Mouse (Mus musculus): Measurements from ENCODE around the gene Dynlrb1.

DNA sequence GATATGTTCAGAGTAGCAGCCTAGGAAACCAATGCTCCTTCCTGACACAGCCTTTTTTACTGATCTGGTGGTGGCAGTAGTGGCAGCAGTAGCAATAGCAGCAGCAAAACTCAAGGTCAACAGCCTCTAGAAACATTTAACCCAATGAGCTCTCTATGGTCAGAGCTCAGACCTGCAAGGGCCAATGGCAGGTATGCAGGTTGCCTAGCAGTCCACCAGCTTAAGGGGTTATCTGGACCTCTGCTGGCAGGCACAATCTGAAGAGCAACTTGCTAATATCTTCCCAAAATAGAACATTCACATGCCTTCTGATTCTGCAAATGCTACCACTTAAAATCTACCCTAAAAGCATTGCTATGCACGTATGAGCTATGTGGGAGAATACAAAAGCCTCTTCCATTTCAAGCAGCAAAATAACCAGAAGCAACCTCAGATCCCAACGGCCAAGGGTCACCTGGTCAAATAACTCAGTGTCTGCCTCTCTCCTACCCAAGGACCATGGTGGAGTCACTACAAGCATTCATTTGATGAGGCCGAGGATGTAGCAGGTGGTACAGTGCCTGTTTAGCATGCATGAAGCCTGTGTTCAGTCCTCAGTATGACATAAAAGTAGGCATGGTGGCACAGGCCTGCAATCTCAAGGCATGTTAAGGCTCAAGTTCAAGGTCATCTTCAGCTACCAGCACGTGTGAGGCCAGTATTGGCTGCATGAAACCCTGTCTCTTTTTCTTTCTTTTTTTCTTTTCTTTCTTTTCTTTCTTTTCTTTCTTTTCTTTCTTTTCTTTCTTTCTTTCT, 51.3 kb downstream of the Dynlrb1 start:
- TF ChIP-seq CTCF (IDR thresholded peaks at IDR 0.05; ENCODE audit: borderline replicate concordance, insufficient read depth, low read depth, low read length): no peak
- TF ChIP-seq POLR2A (IDR thresholded peaks at IDR 0.05; ENCODE audit: borderline replicate concordance, insufficient read depth, low read length): no peak

Data from cerebellum, adult 2 months (tissue).